Mouse (Mus musculus) fibroblast of lung, adult 2 months (primary cell): ENCODE measurements around the gene Olfr943.

Experiments
- DNase-seq: peaks from one replicate; pipeline ENCODE4 v3.0.0-alpha.2; 2011; ENCODE audit warnings: low read depth

Gene Olfr943

DNA sequence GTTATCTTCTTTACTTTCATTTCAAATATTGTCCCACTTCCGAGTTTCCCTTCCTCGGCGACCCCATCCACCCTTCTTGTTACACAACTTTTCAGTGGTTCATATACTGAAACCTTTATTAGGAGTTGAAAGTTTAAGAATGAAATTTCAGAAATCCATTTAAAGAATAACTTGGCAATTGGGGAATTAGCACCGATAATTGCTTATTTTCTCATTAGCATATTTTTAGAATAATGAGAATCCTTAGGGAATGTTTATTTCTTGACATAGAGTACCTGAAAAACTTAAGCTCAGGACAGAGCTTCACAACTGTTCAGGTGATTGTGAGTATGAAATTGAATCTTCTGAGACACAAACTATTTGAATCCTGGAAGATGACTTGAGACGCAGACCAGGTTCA, at the start of gene Olfr943:
Gene Olfr943 (plus strand): TSS at position 301 of the 400 bp plus-strand sequence.
- DNase-seq: no peak

DNA sequence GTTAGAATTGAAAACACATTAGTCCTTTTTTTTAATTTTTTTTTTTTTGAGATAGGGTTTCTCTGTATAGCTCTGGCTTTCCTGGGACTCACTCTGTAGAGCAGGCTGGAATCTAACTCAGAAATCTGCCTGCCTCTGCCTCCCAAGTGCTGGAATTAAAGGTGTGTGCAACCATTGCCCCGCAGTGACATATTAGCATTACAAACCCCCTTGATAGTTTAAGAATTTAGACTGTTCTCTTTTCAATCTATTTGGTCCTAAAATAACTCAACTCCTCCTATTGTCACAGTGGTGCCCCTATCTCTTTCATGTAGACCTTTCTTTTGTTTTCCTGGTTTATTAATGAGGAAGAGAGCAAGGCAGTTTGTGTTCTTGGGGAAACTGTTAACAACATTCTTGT, 38.8 kb upstream of the Olfr943 start:
- DNase-seq: no peak

GRCm38 (mm10) chr9:39127831-39128230, 38.3 kb upstream of the Olfr943 start, which contains the start of gene Olfr27:
Gene Olfr27 (plus strand): TSS chr9:39128131.
- DNase-seq: no peak

- DNase-seq: no peak
Measured at GRCm38 (mm10) chr9:39152401-39152800, 13.7 kb upstream of the Olfr943 start.

DNA sequence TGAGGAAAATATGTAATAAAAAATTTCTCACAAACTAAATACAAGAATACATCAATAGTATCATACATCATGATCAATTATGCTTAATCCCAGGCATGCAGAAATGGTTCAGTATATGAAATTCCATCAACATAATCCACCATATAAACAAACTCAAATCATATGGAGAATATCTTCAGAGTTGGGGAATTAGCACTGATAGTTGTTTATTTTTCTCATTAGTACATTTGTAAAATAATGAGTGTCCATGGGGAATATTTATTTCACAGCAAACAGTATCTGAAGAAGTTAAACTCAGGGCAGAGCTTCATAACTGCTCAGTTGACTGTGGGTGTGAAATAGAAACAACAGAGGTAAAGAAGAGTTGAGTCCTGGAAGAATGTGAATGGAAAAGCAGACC, 35.5 kb downstream of the Olfr943 start, which contains the start of gene Olfr944:
Gene Olfr944 (plus strand): TSS at position 301 of the 400 bp plus-strand sequence.
- DNase-seq: no peak
